Mouse (Mus musculus): ENCODE measurements around the gene Hist1h3f. TPM values are rescaled to one million over a fixed set of nuclear protein-coding genes. Genes with fewer than 3 reads are reported as not detected.

Gene Hist1h3f
- polyA plus RNA-seq, 1 experiment from 2014 or later, result 1.6 TPM

GRCm38 (mm10) chr13:23518885-23519284 is 25.0 kb upstream of the Hist1h3f start:
- Histone ChIP-seq H3K27ac (peak overlapping the region; percentile 82), H3K9ac (peak overlapping the region; percentile 56; the same call in 1 of the 2 replicates), H3K27me3 (replicated peaks) (no peaks in the 10 kb centered on the region), H3K4me1 (peaks cover 43% of the 10 kb centered on the region), H3K9me3 (replicated peaks) (no peaks in the 10 kb centered on the region), H3K4me2 (peak overlapping the region; percentile 93), H3K4me3 (peak overlapping the region; percentile 65), H3K36me3 (no peaks in the 10 kb centered on the region)
- ATAC-seq, result peak; percentile 61
- WGBS (ENCODE audit: insufficient replicate concordance), result 0% methylated on average over 6 of the region's 6 CpGs

GRCm38 (mm10) chr13:23519416-23519815 is 24.4 kb upstream of the Hist1h3f start:
- Histone ChIP-seq H3K36me3 (no peaks in the 10 kb centered on the region), H3K4me3 (peak overlapping the region; percentile 65), H3K9ac (peak overlapping the region; percentile 35; the same call in 1 of the 2 replicates), H3K27ac (peak overlapping the region; percentile 82), H3K27me3 (replicated peaks) (no peaks in the 10 kb centered on the region), H3K4me2 (peak overlapping the region; percentile 93), H3K4me1 (peaks cover 46% of the 10 kb centered on the region), H3K9me3 (replicated peaks) (no peaks in the 10 kb centered on the region)
- under 1% methylated on average over 10 of the region's 10 CpGs for WGBS (ENCODE audit: insufficient replicate concordance)
- ATAC-seq, result peak; percentile 42

GRCm38 (mm10) chr13:23521703-23522102 is 22.1 kb upstream of the Hist1h3f start:
- H3K27me3 ChIP-seq (replicated peaks), result no peaks in the 10 kb centered on the region
- 1% methylated on average over 14 of the region's 14 CpGs for WGBS (ENCODE audit: insufficient replicate concordance)
- 0 out of 2 replicates have a peak overlapping the region, but pooled peaks have one; percentile 8 for H3K27ac ChIP-seq
- H3K9me3 ChIP-seq (replicated peaks), result no peaks in the 10 kb centered on the region
- H3K9ac ChIP-seq, result no peak overlapping the region
- peaks cover 59% of the 10 kb centered on the region for H3K4me1 ChIP-seq
- H3K4me2 ChIP-seq, result peak overlapping the region; percentile 93
- H3K4me3 ChIP-seq, result peak overlapping the region; percentile 38
- no peaks in the 10 kb centered on the region for H3K36me3 ChIP-seq
- ATAC-seq, result peak; percentile 57

- Histone ChIP-seq H3K4me2 (no peak overlapping the region), H3K9ac (no peak overlapping the region), H3K9me3 (replicated peaks) (no peaks in the 10 kb centered on the region), H3K36me3 (no peaks in the 10 kb centered on the region), H3K4me3 (no peak overlapping the region), H3K27me3 (replicated peaks) (no peaks in the 10 kb centered on the region), H3K27ac (no peak overlapping the region), H3K4me1 (peaks cover 63% of the 10 kb centered on the region)
- WGBS (ENCODE audit: insufficient replicate concordance), result 29% methylated on average over 5 of the region's 5 CpGs
- ATAC-seq, result no peak
Observed at GRCm38 (mm10) chr13:23523976-23524375, 19.9 kb upstream of the Hist1h3f start.

GRCm38 (mm10) chr13:23524654-23525053 is 19.2 kb upstream of the Hist1h3f start:
- no peaks in the 10 kb centered on the region for H3K27me3 ChIP-seq (replicated peaks)
- no peak overlapping the region for H3K4me3 ChIP-seq
- ATAC-seq, result peak; percentile 30; the same call in 1 of the 2 replicates
- peak overlapping the region; percentile 73 for H3K4me2 ChIP-seq
- no peaks in the 10 kb centered on the region for H3K9me3 ChIP-seq (replicated peaks)
- H3K9ac ChIP-seq, result no peak overlapping the region
- peaks cover 63% of the 10 kb centered on the region for H3K4me1 ChIP-seq
- H3K27ac ChIP-seq, result 0 out of 2 replicates have a peak overlapping the region, but pooled peaks have one; percentile 6
- H3K36me3 ChIP-seq, result no peaks in the 10 kb centered on the region
- WGBS (ENCODE audit: insufficient replicate concordance), result 7% methylated on average over 5 of the region's 5 CpGs

GRCm38 (mm10) chr13:23525901-23526300 is 18.0 kb upstream of the Hist1h3f start:
- peak overlapping the region; percentile 23; the same call in 1 of the 2 replicates for H3K27ac ChIP-seq
- peaks cover 54% of the 10 kb centered on the region for H3K4me1 ChIP-seq
- H3K9me3 ChIP-seq (replicated peaks), result no peaks in the 10 kb centered on the region
- 1% methylated on average over 10 of the region's 10 CpGs for WGBS (ENCODE audit: insufficient replicate concordance)
- no peak for ATAC-seq
- H3K4me3 ChIP-seq, result peak overlapping the region; percentile 57
- no peaks in the 10 kb centered on the region for H3K27me3 ChIP-seq (replicated peaks)
- H3K36me3 ChIP-seq, result no peaks in the 10 kb centered on the region
- peak overlapping the region; percentile 67 for H3K9ac ChIP-seq
- peak overlapping the region; percentile 73 for H3K4me2 ChIP-seq

GRCm38 (mm10) chr13:23526312-23526711 is 17.5 kb upstream of the Hist1h3f start:
- H3K9me3 ChIP-seq (replicated peaks), result no peaks in the 10 kb centered on the region
- H3K27me3 ChIP-seq (replicated peaks), result no peaks in the 10 kb centered on the region
- ATAC-seq, result no peak
- peak overlapping the region; percentile 64; the same call in 1 of the 2 replicates for H3K27ac ChIP-seq
- peak overlapping the region; percentile 73 for H3K4me2 ChIP-seq
- peak overlapping the region; percentile 57 for H3K4me3 ChIP-seq
- peaks cover 50% of the 10 kb centered on the region for H3K4me1 ChIP-seq
- H3K9ac ChIP-seq, result peak overlapping the region; percentile 67
- no peaks in the 10 kb centered on the region for H3K36me3 ChIP-seq
- 0% methylated on average over 17 of the region's 17 CpGs for WGBS (ENCODE audit: insufficient replicate concordance)

GRCm38 (mm10) chr13:23529005-23529404 is 14.8 kb upstream of the Hist1h3f start:
- no peak overlapping the region for H3K4me3 ChIP-seq
- H3K4me1 ChIP-seq, result peaks cover 54% of the 10 kb centered on the region
- H3K9ac ChIP-seq, result no peak overlapping the region; the same call in 1 of the 2 replicates
- no peaks in the 10 kb centered on the region for H3K9me3 ChIP-seq (replicated peaks)
- H3K27me3 ChIP-seq (replicated peaks), result no peaks in the 10 kb centered on the region
- no peak overlapping the region for H3K27ac ChIP-seq
- no peak for ATAC-seq
- H3K36me3 ChIP-seq, result no peaks in the 10 kb centered on the region
- 0 out of 2 replicates have a peak overlapping the region, but pooled peaks have one; percentile 26 for H3K4me2 ChIP-seq
- WGBS (ENCODE audit: insufficient replicate concordance), result 79% methylated on average over 5 of the region's 5 CpGs

GRCm38 (mm10) chr13:23529480-23530165 is 14.2 kb upstream of the Hist1h3f start:
- Histone ChIP-seq H3K27me3 (replicated peaks) (no peaks in the 10 kb centered on the region), H3K27ac (peak overlapping the region; percentile 100), H3K9me3 (replicated peaks) (no peaks in the 10 kb centered on the region), H3K9ac (peak overlapping the region; percentile 86), H3K4me2 (peak overlapping the region; percentile 76), H3K36me3 (no peaks in the 10 kb centered on the region), H3K4me1 (peaks cover 50% of the 10 kb centered on the region), H3K4me3 (peak overlapping the region; percentile 65)
- WGBS (ENCODE audit: insufficient replicate concordance), result 22% methylated on average over 2 of the region's 2 CpGs
- ATAC-seq, result no peak

GRCm38 (mm10) chr13:23530181-23530900 is 13.5 kb upstream of the Hist1h3f start:
- Histone ChIP-seq H3K4me2 (peak overlapping the region; percentile 76), H3K9me3 (replicated peaks) (no peaks in the 10 kb centered on the region), H3K27me3 (replicated peaks) (no peaks in the 10 kb centered on the region), H3K9ac (peak overlapping the region; percentile 86), H3K36me3 (no peaks in the 10 kb centered on the region), H3K27ac (peak overlapping the region; percentile 100), H3K4me1 (peaks cover 43% of the 10 kb centered on the region), H3K4me3 (peak overlapping the region; percentile 65)
- under 1% methylated on average over 20 of the region's 20 CpGs for WGBS (ENCODE audit: insufficient replicate concordance)
- no peak for ATAC-seq

- Histone ChIP-seq H3K27ac (peak within 1 kb of the TSS; percentile 100), H3K27me3 (replicated peaks) (no peaks in the 10 kb centered on the region), H3K4me1 (peaks cover 36% of the 10 kb centered on the region), H3K4me3 (peak within 1 kb of the TSS; percentile 65), H3K4me2 (peak within 1 kb of the TSS; percentile 76), H3K36me3 (no peaks in the 10 kb centered on the region), H3K9me3 (replicated peaks) (no peaks in the 10 kb centered on the region), H3K9ac (peak within 1 kb of the TSS; percentile 86)
- peak; percentile 69 for ATAC-seq
- WGBS (ENCODE audit: insufficient replicate concordance), result under 1% methylated on average over 63 of the region's 70 CpGs
Observed at GRCm38 (mm10) chr13:23530901-23531875, 12.7 kb upstream of the Hist1h3f start, which contains the start of gene Hist1h4h. Hist1h4h (plus strand) TSS chr13:23531050.

Data from liver, embryonic 12.5 days (tissue).